Mouse (Mus musculus) adrenal gland, postnatal 4 days (tissue): ENCODE measurements at regions not wholly inside any gene's neighbourhood (a gene's known extent, or its start where the extent isn't known, plus 50 kb on each side); places are given as distances from the start of the nearest gene placed in this dataset.
"Not testable (repeated sequence)": the region's sequence is repeated elsewhere in the genome, so short reads cannot be mapped to it uniquely, and the experiment has no call there.

Experiments
- DNase-seq, 2 experiments: peaks; one replicate each; pipeline ENCODE4 v3.0.0; 2021 to 2022; ENCODE audit warnings: low spot score in 2 of 2, mixed read lengths in 2 of 2

- DNase-seq, result no peak
Measured at GRCm38 (mm10) chr2:71597956-71598355, 51.4 kb upstream of the Dlx2 start.

GRCm38 (mm10) chr2:71598368-71598767 lies 51.8 kb upstream of the Dlx2 start:
- DNase-seq, result no peak

GRCm38 (mm10) chr2:71598778-71599177 lies 52.2 kb upstream of the Dlx2 start:
- DNase-seq, result peak; percentile 31 to 58

GRCm38 (mm10) chr2:71600213-71600612 lies 53.7 kb upstream of the Dlx2 start:
- DNase-seq, result no peak

- DNase-seq, result no peak
Measured at GRCm38 (mm10) chr2:71600999-71601398, 54.4 kb upstream of the Dlx2 start.

GRCm38 (mm10) chr2:71603796-71604195 lies 57.2 kb upstream of the Dlx2 start:
- not testable (repeated sequence) for DNase-seq

- DNase-seq, result no peak
Measured at GRCm38 (mm10) chr2:71605606-71606005, 59.1 kb upstream of the Dlx2 start.

GRCm38 (mm10) chr2:71607087-71607502 lies 60.5 kb upstream of the Dlx2 start:
- DNase-seq, result no peak

GRCm38 (mm10) chr2:71613216-71613615 lies 66.7 kb upstream of the Dlx2 start:
- DNase-seq, result no peak

- no peak for DNase-seq
Measured at GRCm38 (mm10) chr2:71616526-71616925, 70.0 kb upstream of the Dlx2 start.

- DNase-seq, result no peak
Measured at GRCm38 (mm10) chr2:71621458-71621857, 74.9 kb upstream of the Dlx2 start.

- no peak for DNase-seq
Measured at GRCm38 (mm10) chr2:71622532-71623099, 76.1 kb upstream of the Dlx2 start.

- DNase-seq, result no peak
Measured at GRCm38 (mm10) chr2:71623134-71623533, 76.6 kb upstream of the Dlx2 start.

GRCm38 (mm10) chr2:71625298-71625902 lies 78.8 kb upstream of the Dlx2 start:
- DNase-seq, result no peak

- DNase-seq, result no peak
Measured at GRCm38 (mm10) chr2:71626404-71626803, 79.8 kb upstream of the Dlx2 start.

- DNase-seq, result no peak
Measured at GRCm38 (mm10) chr2:71627097-71627755, 80.7 kb upstream of the Dlx2 start.

GRCm38 (mm10) chr2:71628821-71629220 lies 82.3 kb upstream of the Dlx2 start:
- DNase-seq, result no peak

GRCm38 (mm10) chr2:71629301-71630142 lies 83.0 kb upstream of the Dlx2 start:
- DNase-seq, result no peak

- DNase-seq, result no peak
Measured at GRCm38 (mm10) chr2:71630143-71630463, 83.5 kb upstream of the Dlx2 start.

- DNase-seq, result no peak
Measured at GRCm38 (mm10) chr2:71633471-71633870, 86.9 kb upstream of the Dlx2 start.

GRCm38 (mm10) chr2:71634471-71634870 lies 87.9 kb upstream of the Dlx2 start:
- DNase-seq, result no peak

- no peak for DNase-seq
Measured at GRCm38 (mm10) chr2:71636134-71636533, 89.6 kb upstream of the Dlx2 start.
